Mouse (Mus musculus) WW6 (cell line): ENCODE results near the gene Set.

Experiments used
- DNase-seq: peaks from one replicate; pipeline ENCODE4 v3.0.0-alpha.2; 2013; ENCODE audit warnings: low read depth, low spot score

Set gene

DNA sequence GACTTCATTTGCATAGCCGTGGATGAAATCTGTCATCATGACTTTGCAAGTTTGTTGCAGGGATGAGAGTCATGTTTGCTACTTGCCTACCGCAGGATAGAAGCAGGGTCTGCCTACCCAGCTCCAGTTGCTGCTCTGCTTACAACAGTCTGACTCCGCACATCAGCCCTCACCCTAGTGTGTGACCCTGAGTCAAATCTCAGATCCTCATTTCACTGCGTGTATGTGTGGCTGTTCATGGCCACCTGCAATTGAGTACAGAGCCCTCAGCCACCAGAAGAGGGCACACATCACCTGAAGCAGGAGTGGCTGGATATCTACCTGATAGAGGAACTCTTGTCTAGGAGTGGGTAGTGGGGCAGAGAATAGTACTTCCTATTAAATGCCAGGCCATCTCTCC is 30.1 kb downstream of the Set start:
- no peak for DNase-seq

DNA sequence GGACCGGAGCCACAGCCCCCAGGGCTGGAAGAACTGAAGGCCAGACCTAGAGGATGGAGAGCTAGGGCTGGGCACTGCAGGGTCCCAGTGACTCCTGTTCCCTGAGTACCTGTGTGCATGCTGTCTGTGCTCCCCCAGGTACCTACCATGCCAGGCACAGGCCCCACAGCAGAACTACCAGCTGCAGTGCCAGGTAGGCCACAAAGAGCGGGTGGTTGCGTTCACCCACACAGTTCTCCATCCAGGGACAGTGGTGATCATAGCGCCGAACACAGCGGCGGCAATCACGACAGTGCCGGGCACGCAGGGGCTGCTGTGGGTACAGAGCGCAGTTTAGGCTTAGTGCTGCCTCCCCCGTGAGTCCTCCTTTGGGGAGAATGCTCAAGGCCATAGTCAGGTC is 34.3 kb downstream of the Set start:
- DNase-seq = no peak

DNA sequence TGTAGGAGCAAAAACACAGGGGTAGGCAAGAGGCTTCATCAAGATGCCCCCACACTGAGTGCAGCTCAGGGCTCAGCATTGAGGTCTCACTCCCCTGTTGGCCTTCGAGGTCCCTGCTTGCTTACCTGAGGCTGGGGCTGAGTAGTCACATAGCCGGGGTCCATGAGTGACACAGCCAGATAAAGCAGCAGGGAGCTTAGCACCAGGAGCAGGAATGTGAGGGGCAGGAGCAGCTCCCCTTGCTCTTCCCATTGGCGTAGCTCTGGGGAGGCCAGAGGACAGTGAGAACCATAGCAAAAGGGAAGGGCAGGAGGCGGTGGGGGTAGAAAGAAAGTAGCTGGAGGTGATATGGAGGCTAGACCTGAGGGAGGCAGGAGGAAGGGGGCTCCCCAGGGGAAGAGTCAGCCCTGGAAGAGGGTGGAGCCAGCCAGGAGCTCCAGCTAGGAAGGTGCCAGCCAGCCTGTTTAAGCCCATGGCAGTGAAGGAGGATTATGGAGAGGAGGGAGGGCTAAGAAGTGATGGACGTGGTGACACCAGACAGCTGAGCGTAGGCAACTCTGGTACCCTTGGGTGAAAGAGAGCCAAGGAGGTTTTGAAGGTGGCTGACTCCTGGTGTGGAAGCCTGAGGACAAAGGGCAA is 35.2 kb downstream of the Set start:
- no peak for DNase-seq

DNA sequence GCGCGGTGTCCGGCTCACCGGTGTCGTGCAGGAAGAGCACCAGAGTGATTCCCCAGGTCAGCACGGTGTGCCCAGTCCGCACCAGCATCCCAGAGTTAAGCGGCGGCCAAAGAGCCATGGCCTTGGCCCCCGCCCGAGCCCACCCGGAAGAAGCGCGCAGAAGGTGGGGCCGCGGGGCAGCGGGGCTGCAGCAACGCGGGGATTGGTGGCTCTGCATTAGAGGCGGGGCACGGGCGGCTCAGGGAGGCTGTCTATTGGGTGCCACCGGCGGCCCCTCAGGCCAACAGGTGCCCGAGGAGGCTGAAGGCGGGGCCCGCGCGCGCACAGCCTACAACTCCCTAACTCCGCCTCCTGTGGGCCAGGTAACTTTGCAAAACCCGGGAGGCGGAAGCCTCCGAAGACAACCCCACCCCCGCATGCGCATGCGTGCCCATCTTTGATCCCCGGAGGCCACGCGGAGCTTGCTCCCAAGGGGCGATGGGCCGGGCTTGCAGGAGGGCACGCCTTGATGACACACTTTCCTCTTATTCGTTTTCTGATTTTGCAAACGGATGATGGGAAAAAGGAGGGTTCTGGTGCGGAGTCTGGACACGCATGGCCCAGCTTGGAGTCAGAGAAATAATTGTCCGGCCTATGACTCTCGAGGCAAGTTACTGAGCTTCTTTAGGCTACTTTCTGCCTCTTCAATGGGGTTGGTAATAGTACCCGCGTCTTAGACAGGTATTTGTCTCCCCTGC is 36.5 kb downstream of the Set start, which contains the start of gene Zdhhc12:
TSS of gene Zdhhc12 (minus strand) at position 178 of the 737 bp plus-strand sequence.
- DNase-seq = peak; percentile 98

DNA sequence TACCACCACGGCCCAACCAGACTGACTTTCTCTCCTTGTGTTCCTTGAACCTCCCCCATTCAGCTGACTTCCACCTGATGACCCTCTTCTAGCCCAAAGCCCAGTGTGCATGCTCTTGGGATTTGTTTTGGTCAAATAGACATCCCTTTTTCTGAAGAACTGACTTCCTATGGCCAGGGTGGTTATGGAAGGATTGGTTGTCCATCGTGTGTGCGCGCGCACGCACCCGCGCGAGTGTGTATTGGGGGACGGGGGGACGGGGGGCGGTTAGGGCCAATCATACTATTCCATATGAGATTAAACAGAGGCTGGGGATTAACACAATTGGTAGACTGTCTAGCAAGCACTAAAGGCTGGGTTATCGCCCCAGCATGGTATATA is 37.0 kb downstream of the Set start:
- DNase-seq = no peak

DNA sequence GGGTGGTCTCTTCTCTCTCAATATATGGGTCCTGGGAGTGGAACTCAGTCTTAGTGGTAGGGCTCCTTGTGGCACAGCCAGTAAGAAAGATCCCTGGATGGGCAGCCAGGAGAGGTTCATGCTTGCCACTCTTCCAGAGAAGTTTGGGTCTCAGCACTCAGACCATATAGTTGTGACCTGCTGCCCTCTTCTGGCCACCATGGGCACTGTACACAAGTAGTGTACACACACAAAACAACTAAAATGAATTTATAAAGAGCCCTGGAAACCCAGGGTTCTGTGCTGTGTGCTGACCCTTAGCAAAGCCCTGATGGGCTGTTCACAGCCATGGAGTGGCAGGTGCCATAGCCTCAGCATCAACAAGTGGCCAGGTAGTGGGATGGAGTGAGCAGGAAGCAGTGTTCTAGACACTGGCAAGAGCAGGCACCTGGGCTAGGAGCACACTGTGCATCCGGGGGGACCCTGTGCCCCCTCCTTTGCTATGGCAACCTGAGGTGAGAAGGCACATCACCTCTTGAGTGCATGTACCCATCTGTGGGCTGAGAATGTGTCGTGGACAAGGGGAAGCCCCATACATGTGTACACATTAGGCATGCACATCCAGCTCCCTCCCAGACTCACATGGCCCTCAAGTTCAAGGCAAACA is 38.8 kb downstream of the Set start:
- DNase-seq = no peak

DNA sequence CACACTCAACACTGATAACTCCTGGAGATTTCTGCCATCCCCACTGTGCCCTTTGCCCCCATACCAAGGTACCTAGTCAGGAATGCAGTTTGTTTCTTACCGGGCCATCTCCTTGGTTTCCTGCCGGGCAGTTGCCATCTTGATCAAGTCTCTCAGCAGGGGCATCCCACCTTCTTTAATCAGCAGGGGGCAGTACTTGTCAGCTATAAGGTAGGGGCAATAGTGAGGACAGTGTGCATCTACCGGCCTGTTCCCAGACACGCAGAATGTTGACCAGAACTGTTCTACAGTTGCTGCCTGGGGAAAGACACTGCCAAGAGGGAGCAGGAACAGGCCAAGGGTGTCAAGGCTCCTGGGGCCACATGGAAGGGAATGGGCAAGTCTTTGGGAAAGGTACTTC is 43.0 kb downstream of the Set start:
- no peak for DNase-seq

DNA sequence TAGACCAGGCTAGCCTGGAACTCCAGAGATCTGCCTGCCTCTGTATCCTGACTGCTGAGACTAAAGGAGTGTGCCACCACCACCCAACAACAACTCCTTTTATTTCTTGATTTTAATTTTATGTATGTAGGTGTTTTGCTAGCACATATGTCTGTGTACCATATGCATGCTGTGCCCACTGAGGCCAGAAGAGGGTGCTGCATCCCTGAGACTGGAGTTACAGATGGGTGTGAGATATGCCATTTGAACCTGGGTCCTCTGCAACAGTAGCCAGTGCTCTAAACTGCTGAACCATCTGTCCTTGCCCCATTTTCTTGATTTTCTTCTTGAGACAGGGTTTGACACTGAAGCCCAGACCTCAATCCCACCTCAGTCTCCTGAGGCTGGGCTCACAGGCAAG is 49.2 kb downstream of the Set start:
- DNase-seq = no peak

DNA sequence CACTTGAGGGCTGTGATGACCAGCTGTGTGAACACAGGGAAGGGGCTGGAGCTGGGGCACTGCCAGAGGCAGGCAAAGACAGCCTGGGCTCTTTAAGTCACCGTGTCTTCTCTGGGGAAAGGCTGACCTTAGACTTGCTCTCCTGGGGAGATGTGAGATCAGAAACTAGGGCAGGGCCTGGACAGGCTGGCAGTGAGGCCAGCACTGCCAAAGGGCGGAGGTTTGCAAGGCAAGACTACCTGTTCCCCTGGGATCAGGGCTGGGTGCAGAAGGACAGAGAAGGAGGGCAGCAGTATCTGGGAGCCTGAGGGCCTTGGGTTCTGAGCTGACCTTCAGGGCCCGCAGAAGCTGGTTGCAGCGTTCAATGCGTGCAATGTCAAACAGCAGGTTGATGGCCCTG is 50.5 kb downstream of the Set start:
- no peak for DNase-seq

DNA sequence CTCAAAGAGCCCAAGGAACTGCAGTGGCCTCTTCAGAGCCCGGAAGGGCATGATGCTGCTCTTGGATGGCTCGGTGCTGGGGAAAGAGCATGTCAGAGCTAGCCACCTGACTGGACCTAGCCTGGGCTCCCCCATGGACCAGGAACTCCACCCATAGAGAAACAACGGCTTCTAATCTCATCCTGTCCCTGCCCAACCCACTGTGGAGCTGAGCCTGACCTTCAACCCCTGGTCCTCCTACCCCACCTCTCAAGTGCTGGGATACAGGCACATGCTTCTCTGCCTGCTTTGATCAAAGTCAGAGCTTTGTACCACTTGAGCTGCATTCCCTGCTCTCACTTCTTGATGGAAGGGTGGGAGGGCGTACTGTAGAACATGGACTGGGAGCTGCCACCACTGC is 51.1 kb downstream of the Set start:
- DNase-seq = no peak

DNA sequence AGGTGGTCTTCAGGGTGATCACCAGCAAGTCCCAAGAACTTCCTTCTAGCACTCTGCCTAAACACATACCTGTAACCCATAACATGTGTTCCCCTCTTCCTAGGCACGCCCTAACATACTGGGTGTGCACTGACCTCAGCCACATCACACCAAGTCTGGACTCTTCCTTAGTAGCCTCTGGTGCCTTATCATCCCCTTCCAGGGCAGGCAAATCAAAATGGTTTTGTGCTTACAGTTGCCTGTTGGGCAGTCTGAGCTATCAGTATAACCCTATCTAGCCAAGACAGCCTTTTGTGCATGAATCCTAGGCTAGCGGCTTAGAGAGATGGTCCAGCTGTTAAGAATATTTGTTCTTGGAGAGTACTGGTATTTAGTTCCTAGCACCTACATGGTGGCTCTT is 54.3 kb downstream of the Set start:
- DNase-seq = no peak

DNA sequence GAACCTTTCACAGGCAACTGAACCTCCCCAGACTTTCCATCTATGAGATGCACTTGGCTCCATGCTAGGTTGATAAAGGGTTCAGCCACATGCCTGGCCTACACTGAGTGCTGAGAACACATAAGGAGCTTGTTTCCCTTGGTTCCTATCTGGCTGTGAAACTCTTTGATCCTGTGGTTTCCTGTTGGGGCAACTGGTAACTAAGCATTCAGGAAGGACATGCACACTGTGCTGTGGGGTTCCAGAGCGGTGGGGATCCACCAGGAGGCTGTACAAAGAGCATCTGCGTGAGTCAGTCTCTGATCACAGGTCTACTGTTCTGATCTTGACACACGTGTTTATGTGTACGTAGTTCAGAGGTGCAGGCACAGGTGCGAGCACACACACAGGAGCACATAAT is 55.4 kb downstream of the Set start:
- no peak for DNase-seq

DNA sequence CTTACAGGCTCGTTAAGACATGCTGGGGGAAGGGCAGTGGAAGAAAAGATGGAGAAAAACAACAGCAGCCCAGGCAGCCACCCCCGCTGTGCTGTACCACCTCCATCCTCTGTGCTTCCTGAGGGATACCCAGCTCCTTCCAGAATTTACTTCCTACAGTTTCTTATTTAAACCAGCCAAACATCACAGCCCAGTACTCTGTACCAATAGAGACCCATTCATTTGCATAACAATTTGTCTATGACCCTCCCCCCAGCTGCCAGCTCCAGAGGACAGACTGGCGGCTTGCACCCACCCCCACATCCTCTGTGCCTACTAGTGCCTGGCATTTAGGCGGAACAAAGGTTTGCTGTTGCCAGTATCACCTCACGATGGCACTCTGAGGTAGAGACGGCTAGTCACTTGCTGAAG is 62.5 kb downstream of the Set start:
- DNase-seq = no peak

DNA sequence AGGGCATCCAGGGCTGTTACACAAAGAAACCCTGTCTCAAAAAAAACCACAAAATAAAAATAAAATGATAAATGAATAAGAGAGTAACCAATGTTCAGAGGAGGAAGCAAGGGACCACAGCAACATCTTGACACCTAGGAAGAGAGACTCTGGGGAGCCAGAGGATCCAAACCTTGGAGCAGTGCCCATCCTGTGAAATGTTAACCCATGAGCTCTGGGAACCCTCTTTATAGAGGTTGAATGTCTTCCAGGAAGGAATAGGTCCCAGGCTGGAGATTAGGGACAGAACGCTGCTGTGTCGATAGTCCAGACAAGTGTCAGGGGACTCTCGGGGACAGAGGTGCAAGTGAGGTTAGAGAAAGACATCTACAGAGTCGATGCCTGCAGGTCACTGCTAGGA is 63.1 kb downstream of the Set start:
- DNase-seq = no peak
